Mouse (Mus musculus): ENCODE results near the gene Cd28. TPM values are rescaled to one million over a fixed set of nuclear protein-coding genes. Genes with fewer than 3 reads are reported as not detected.

Cd28 gene
- 1.4 TPM for polyA plus RNA-seq (2014; fragmentation: Illumina TruSeq; extraction: RNeasy Lipid Tissue Mini Kit (QIAGEN cat#74804); ENCODE audit: insufficient read depth, low read depth, low replicate concordance)

DNA sequence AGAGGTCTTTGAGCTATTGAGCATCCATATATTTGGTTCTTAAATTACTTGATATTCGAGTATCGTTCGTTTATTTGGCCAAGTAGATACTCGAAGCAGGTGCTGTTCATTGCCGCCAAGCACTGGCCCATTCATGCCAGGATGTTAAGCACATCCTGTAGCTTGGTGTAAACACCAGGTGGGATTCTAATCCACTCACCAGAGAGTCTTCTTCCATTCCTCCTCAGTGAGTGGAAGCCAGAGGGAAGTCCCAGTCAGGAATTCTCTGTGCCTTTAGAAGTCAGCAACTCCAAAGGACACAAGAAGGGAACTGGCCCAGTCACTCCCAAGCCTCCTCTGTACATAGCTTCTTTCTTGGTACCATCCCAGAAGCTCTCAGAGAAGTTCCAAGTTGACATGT is at the start of gene Cd28:
Gene Cd28 (plus strand): TSS at position 234 of the 400 bp plus-strand sequence.

Other genes starting within 250 kb of the Cd28 start
- 7.5 TPM for gene Raph1, start 149.7 kb upstream of the Cd28 start, polyA plus RNA-seq (2014; fragmentation: Illumina TruSeq; extraction: RNeasy Lipid Tissue Mini Kit (QIAGEN cat#74804); ENCODE audit: insufficient read depth, low read depth, low replicate concordance)
- gene Ctla4, start 170.2 kb downstream of the Cd28 start, polyA plus RNA-seq (2014; fragmentation: Illumina TruSeq; extraction: RNeasy Lipid Tissue Mini Kit (QIAGEN cat#74804); ENCODE audit: insufficient read depth, low read depth, low replicate concordance): 0.43 TPM